Mouse (Mus musculus) stomach, embryonic 15.5 days (tissue): ENCODE data around the gene Rngtt. TPM values are rescaled to one million over a fixed set of nuclear protein-coding genes. Genes with fewer than 3 reads are reported as not detected.
"Not testable (repeated sequence)": the region's sequence is repeated elsewhere in the genome, so short reads cannot be mapped to it uniquely, and the experiment has no call there.

Experiments used
- ATAC-seq: fragments of 200-750 bp; cut with Nextera tagmentation; 2 replicates; pipeline ENCODE4 v1.8.0; 2017; ENCODE audit warnings: low read depth, moderate number of reproducible peaks, moderate TSS enrichment; ENCODE audit not compliant: insufficient read depth, low FRiP score
- H3K27ac ChIP-seq: fragments of 300-500 bp; sonication (generic); 2 replicates; pipeline ENCODE4 v1.5.1; 2015; ENCODE audit warnings: mild to moderate bottlenecking, inconsistent platforms
- H3K27me3 ChIP-seq: fragments of 300-500 bp; sonication (generic); replicated peaks from 2 replicates; pipeline ENCODE4 v1.6.1; 2015; ENCODE audit warnings: inconsistent platforms
- H3K36me3 ChIP-seq: fragments of 300-500 bp; sonication (generic); 2 replicates; pipeline ENCODE4 v1.6.1; 2015; ENCODE audit warnings: inconsistent platforms
- H3K4me1 ChIP-seq: fragments of 300-500 bp; sonication (generic); 2 replicates; pipeline ENCODE4 v1.6.1; 2015; ENCODE audit warnings: inconsistent platforms
- H3K4me2 ChIP-seq: fragments of 300-500 bp; sonication (generic); 2 replicates; pipeline ENCODE4 v1.6.1; 2015; ENCODE audit warnings: mild to moderate bottlenecking, inconsistent platforms
- H3K4me3 ChIP-seq: fragments of 300-500 bp; sonication (generic); replicated peaks from 2 replicates; pipeline ENCODE4 v1.5.1; 2015; ENCODE audit warnings: inconsistent platforms
- H3K9ac ChIP-seq: fragments of 300-500 bp; sonication (generic); 2 replicates; pipeline ENCODE4 v1.6.1; 2015; ENCODE audit warnings: inconsistent platforms
- H3K9me3 ChIP-seq: fragments of 300-500 bp; sonication (generic); 2 replicates; pipeline ENCODE4 v1.6.1; 2016; ENCODE audit warnings: inconsistent platforms
- WGBS: fragments of 180-500 bp; shearing (Covaris S2); methylation state at CpG from one replicate; pipeline ENCODE4 v1.1.7; 2015; 5-methylcytosine and 5-hydroxymethylcytosine counted together
- polyA plus RNA-seq: library from polyadenylated mRNA; unstranded; fragments of >200 nt; fragmentation: Nextera tagmentation; extraction: Ambion mirVana; gene quantifications from 2 replicates; pipeline ENCODE4 v1.2.1, GENCODE M21; 2015

The Rngtt gene
- polyA plus RNA-seq, 1 experiment from 2014 or later = 20.8 TPM

DNA sequence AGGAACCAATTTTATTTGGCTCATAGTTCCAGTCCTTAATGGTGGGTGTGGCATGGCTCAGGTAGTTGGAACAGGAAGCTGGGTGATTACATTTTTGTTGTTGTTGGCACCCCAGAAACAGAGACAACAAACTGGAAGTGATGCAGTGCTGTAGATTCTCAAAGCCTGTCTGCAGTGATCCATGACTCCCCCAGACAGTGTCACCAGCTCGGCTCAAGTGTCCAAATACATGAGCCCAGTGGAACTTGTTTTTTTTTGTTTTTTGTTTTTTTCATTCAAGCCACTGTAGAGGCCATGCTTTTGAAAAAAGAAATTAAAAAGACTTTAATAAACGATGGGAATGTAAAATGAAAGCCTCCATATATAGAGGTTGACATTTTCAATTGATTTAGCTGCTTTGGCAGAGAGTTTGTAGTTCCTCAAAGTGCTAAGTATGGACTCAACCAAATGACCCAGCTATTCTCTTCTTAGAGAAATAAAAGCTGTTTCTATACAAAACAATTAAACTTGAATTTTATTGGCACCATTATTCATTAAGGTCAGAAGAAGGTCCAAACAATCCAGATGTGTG is 95.7 kb downstream of the Rngtt start:
- WGBS = 70% methylated on average over 2 of the region's 2 CpGs
- H3K4me3 ChIP-seq = no peak overlapping the region
- H3K36me3 ChIP-seq = no peaks in the 10 kb centered on the region
- no peak for ATAC-seq
- H3K4me1 ChIP-seq = no peaks in the 10 kb centered on the region
- H3K27ac ChIP-seq = no peak overlapping the region
- no peak overlapping the region for H3K9ac ChIP-seq
- no peaks in the 10 kb centered on the region for H3K27me3 ChIP-seq
- no peak overlapping the region for H3K4me2 ChIP-seq
- no peaks in the 10 kb centered on the region for H3K9me3 ChIP-seq

DNA sequence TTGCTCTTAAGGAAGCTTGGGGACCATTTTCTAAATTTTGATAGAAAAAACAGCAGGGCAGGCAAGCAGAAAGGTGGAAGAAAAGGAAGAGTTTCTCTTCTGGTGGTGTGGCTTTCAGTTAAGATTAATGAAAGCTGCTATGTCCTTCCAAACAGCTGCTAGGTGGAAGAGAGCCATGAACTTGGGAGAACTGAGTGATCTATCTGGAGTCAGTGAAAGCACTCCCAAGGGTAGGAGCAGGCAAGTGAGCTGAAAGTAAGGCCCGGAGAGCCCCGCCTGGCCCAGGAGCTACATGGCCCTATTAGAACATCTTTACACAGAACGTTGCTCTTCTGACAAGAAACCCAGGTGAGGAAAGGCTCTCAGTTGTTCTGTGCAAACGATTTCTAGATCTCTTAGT is 103.7 kb downstream of the Rngtt start:
- WGBS = 58% methylated on average over 4 of the region's 4 CpGs
- H3K27ac ChIP-seq = no peak overlapping the region; the same call in 1 of the 2 replicates
- no peaks in the 10 kb centered on the region for H3K4me1 ChIP-seq
- H3K4me3 ChIP-seq = no peak overlapping the region
- H3K36me3 ChIP-seq = no peaks in the 10 kb centered on the region
- no peak overlapping the region for H3K9ac ChIP-seq
- no peak overlapping the region for H3K4me2 ChIP-seq
- ATAC-seq = no peak
- H3K9me3 ChIP-seq = no peaks in the 10 kb centered on the region
- no peaks in the 10 kb centered on the region for H3K27me3 ChIP-seq

DNA sequence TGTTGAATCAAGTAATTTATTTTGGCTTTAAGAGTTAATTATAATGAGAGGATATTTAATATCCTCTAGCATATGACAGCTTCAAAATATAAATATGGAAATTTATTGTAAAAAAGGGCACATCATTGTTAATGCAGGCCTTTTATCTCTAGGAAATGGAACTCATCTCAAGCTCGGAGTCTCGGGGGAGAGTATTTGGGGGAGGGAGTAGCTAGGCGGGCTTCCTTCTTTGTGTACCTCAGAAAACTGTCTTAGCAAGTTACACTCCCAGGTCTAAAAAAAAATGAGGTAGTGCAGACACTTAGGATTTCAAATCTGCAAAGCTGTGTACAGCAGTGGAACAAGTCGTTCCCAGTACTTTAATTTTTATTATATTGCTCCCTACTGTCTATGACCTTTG is 104.7 kb downstream of the Rngtt start:
- ATAC-seq = no peak
- Histone ChIP-seq H3K27ac (no peak overlapping the region), H3K9ac (no peak overlapping the region), H3K27me3 (no peaks in the 10 kb centered on the region), H3K9me3 (no peaks in the 10 kb centered on the region), H3K4me3 (no peak overlapping the region), H3K4me2 (no peak overlapping the region), H3K4me1 (no peaks in the 10 kb centered on the region), H3K36me3 (no peaks in the 10 kb centered on the region)
- 60% methylated on average over 4 of the region's 4 CpGs for WGBS

DNA sequence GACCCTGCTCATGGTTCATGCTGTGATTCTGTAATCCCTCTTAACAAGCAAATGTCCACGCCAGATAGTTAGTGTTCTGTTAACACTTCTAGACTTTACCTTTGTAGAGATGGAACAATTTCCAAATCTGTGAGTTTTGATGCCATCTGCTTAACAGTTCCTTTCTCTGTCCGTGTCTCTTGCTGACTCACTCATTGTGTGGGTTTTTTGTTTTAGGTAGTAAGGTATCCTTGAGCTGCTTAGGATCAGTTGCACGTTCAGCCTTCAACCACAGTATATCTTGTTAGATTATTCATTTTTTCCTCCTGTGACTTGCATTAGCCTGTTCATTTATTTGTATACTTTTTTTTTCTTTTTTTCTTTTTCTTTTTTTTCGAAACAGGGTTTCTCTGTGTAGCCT is 107.3 kb downstream of the Rngtt start:
- H3K36me3 ChIP-seq = no peaks in the 10 kb centered on the region
- no peak overlapping the region for H3K4me3 ChIP-seq
- H3K27ac ChIP-seq = no peak overlapping the region
- no peaks in the 10 kb centered on the region for H3K27me3 ChIP-seq
- no peaks in the 10 kb centered on the region for H3K4me1 ChIP-seq
- H3K9me3 ChIP-seq = no peaks in the 10 kb centered on the region
- WGBS = 87% methylated on average over 4 of the region's 4 CpGs
- ATAC-seq = no peak
- H3K9ac ChIP-seq = no peak overlapping the region
- no peak overlapping the region for H3K4me2 ChIP-seq

DNA sequence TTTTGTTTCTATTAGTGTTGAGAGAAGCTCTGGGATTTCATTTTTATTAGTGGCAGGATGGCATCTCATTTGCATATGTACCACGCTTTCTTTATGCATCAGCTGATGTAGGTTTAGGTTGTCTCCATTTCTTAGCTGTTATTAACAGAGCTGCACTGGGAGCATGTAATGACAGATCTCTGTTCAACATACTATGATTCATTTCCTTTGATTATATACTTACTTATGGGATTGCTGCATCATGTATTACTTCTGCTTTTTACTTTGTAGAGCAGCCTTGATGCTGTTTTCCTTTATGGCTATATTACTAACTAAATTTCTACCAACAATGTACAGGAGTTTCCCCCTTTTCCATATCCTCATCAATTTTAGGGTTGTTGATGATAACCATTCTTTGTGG is 109.5 kb downstream of the Rngtt start:
- no peaks in the 10 kb centered on the region for H3K4me1 ChIP-seq
- ATAC-seq = no peak
- no peaks in the 10 kb centered on the region for H3K9me3 ChIP-seq
- H3K4me3 ChIP-seq = no peak overlapping the region
- no peak overlapping the region for H3K9ac ChIP-seq
- H3K36me3 ChIP-seq = no peaks in the 10 kb centered on the region
- WGBS = 89% methylated on average over 1 of the region's 1 CpGs
- H3K27me3 ChIP-seq = no peaks in the 10 kb centered on the region
- no peak overlapping the region for H3K4me2 ChIP-seq
- H3K27ac ChIP-seq = no peak overlapping the region

DNA sequence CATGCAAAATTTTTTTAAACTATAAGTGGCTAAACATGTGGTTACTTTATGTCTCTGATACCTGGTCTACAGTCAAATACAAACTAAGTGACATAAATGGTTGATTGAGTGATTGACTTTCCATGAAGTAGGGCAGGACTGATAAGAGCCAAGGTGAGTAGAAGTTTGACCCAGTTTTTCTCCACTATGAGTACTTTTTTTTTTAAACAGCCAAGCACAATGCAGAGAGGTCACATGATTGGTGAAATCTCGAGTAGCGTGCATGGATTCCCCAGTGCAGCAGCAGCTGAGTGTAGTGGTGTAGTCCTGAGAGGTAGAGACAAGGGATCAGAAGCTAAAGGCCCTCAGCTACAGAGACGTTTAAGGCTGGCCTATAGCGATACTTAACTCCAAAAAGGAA is 118.7 kb downstream of the Rngtt start:
- no peaks in the 10 kb centered on the region for H3K27me3 ChIP-seq
- H3K4me3 ChIP-seq = no peak overlapping the region
- 61% methylated on average over 4 of the region's 4 CpGs for WGBS
- no peak overlapping the region for H3K9ac ChIP-seq
- no peaks in the 10 kb centered on the region for H3K4me1 ChIP-seq
- no peak overlapping the region for H3K27ac ChIP-seq
- no peaks in the 10 kb centered on the region for H3K9me3 ChIP-seq
- no peak overlapping the region for H3K4me2 ChIP-seq
- H3K36me3 ChIP-seq = no peaks in the 10 kb centered on the region
- ATAC-seq = no peak

DNA sequence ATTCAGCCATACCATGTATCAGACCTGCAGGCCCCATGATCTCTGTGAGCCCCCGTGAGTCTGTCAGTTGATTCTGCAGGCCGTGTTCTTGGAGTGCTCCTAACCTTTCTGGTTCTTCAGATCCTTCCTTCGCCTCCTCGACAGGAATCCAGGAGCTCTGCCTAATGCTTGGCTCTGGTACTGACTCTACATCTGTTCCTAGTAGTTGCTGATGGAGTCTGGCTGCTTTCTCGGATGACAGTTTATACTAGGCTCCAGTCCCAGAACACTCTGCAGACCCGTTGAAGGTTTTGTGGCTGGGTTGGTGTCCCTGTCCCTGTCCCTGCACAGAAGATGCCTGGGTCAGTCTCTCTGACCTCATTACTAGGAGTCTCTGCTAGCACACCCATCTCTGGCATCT is 131.8 kb downstream of the Rngtt start:
- 67% methylated on average over 6 of the region's 6 CpGs for WGBS
- ATAC-seq = no peak
- Histone ChIP-seq H3K27ac (no peak overlapping the region), H3K9me3 (no peaks in the 10 kb centered on the region), H3K36me3 (no peaks in the 10 kb centered on the region), H3K27me3 (no peaks in the 10 kb centered on the region), H3K9ac (no peak overlapping the region), H3K4me1 (no peaks in the 10 kb centered on the region), H3K4me3 (no peak overlapping the region), H3K4me2 (no peak overlapping the region)

DNA sequence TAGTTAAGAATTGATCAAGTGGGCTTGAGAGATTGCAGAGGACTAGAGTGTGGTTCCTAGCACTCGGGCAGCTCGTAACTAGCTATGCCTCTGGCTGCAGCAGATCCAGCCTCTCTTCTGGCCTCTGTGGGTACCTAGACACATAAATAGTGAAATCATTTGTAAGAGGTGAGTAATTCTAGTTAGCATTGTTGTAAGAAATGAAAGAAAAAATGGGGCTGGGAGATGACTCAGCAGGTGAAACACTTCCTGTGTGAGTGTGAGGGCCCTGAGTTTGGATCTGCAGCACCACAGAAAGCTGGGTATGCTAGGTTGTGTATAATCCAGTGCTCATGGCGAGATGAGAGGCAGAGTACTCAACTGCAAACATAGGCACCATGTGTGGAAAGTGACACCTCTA is 136.2 kb downstream of the Rngtt start:
- H3K9me3 ChIP-seq = no peaks in the 10 kb centered on the region
- no peaks in the 10 kb centered on the region for H3K27me3 ChIP-seq
- H3K27ac ChIP-seq = no peak overlapping the region
- no peak overlapping the region for H3K4me2 ChIP-seq
- no peak for ATAC-seq
- H3K4me1 ChIP-seq = no peaks in the 10 kb centered on the region
- WGBS = 91% methylated on average over 3 of the region's 3 CpGs
- H3K4me3 ChIP-seq = no peak overlapping the region
- no peaks in the 10 kb centered on the region for H3K36me3 ChIP-seq
- H3K9ac ChIP-seq = no peak overlapping the region

DNA sequence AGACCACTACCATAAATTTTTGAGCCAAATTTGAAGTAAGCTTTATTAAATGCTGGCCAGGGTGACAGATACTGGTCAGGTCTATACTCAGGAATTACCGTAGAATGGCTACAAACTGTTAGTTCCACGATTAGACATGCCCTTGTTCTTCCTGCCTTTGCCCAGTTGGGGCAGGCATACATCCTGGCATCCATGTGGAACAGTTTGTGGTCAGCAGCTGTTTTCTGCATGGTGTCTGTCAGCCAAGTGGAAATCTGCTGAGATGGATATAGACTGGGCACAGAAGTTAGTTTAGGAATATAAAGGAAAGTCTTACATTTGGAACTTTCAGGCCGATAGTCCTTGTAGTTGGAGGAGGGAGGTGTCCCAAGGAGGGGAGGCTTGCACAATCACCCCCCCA is 136.8 kb downstream of the Rngtt start:
- Histone ChIP-seq H3K36me3 (no peaks in the 10 kb centered on the region), H3K27me3 (no peaks in the 10 kb centered on the region), H3K9ac (no peak overlapping the region), H3K9me3 (no peaks in the 10 kb centered on the region), H3K27ac (no peak overlapping the region), H3K4me3 (no peak overlapping the region), H3K4me1 (no peaks in the 10 kb centered on the region), H3K4me2 (no peak overlapping the region)
- WGBS = 89% methylated on average over 3 of the region's 3 CpGs
- ATAC-seq = no peak

DNA sequence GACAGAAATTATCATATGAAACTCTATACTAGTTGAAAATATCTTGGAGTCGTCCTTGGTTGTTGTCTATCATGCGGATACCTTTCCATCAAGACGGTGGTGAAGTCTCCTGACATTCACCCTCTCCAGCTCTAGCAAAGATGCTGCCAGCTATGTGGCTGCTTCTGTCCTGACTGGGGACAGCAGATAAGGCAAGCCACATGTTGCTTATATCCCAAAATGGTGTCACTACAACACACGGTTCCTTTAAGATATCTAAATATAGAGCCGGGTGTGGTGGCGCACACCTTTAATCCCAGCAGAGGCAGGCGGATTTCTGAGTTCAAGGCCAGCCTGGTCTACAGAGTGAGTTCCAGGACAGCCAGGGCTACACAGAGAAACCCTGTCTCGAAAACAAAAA is 140.2 kb downstream of the Rngtt start:
- not testable (repeated sequence) for H3K9me3 ChIP-seq, H3K27ac ChIP-seq, H3K4me2 ChIP-seq, H3K4me1 ChIP-seq, H3K27me3 ChIP-seq, H3K9ac ChIP-seq, H3K36me3 ChIP-seq, H3K4me3 ChIP-seq
- ATAC-seq = peak; percentile 65; the same call in 1 of the 2 replicates
- 89% methylated on average over 8 of the region's 8 CpGs for WGBS

DNA sequence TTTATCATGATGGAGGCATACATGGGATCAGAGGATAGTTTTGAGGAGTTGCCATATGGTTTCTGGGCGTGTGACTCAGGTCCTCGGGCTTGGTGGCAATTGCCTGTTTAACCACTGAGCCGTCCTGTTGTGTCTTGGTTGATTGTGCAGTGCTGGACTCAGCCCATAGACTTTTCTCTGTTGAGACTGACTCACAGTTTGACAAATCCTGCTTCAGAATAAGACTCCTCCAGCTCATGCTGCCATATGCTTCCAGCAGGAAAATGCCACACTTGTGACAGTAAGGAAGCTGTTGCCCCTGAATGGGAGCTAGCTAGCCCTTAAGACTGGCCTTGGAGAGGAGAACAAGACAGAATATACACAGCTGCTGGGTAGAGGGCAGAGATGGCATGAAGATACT is 149.7 kb downstream of the Rngtt start:
- Histone ChIP-seq H3K27ac (no peak overlapping the region), H3K9ac (no peak overlapping the region), H3K4me1 (no peaks in the 10 kb centered on the region), H3K4me2 (no peak overlapping the region), H3K4me3 (no peak overlapping the region), H3K27me3 (no peaks in the 10 kb centered on the region), H3K36me3 (0 out of 2 replicates have a peak, but pooled peaks cover 3% of the 10 kb centered on the region), H3K9me3 (no peaks in the 10 kb centered on the region)
- WGBS = 93% methylated on average over 3 of the region's 3 CpGs
- ATAC-seq = no peak

DNA sequence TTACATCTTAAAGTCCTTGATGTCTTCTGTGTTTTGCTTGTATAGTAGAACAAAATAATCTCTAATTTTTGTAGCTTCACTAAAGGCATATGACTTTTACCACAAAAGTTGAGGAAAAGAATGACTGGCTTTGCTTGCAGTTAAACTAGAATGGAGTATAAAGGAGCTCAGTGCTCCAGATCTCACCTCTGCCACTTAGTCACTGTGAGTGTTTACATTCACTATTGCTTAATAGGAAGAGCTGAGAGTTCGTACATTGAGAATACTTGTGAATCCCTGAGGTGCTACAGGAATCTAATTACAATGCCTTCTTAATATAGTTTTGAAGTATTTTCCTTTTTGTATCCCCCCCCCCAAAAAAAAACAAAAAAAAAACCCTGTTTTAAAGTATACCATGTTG is 154.3 kb downstream of the Rngtt start:
- H3K36me3 ChIP-seq = 0 out of 2 replicates have a peak, but pooled peaks cover 3% of the 10 kb centered on the region
- ATAC-seq = no peak

DNA sequence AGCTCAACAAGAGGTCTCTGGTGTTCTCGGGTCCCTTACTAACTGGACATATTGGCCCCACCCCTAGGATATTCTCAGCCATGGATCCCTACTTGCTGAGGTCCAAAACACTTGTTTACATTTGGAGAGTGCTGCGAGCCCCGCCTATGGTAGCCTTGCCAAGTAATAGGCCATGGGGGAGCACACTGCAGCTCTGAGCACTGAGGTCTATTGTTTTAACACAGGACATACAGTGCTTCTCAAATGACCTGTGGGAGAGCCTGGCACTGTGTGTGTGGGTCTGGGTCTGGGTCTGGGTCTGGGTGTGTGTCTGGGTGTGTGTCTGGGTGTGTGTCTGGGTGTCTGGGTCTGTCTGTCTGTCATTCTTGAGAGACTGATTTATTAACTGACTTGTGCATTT is 155.8 kb downstream of the Rngtt start:
- Histone ChIP-seq H3K4me3 (no peak overlapping the region), H3K27ac (no peak overlapping the region), H3K4me2 (no peak overlapping the region), H3K9ac (no peak overlapping the region), H3K36me3 (0 out of 2 replicates have a peak, but pooled peaks cover 3% of the 10 kb centered on the region), H3K27me3 (no peaks in the 10 kb centered on the region), H3K4me1 (no peaks in the 10 kb centered on the region), H3K9me3 (no peaks in the 10 kb centered on the region)
- peak; percentile 29; the same call in 1 of the 2 replicates for ATAC-seq
- WGBS = 74% methylated on average over 3 of the region's 3 CpGs

More for the DNA sequence above, 154.3 kb downstream of the Rngtt start:
- Histone ChIP-seq H3K27me3 (no peaks in the 10 kb centered on the region), H3K4me3 (no peak overlapping the region), H3K9me3 (no peaks in the 10 kb centered on the region), H3K9ac (no peak overlapping the region), H3K27ac (no peak overlapping the region), H3K4me2 (no peak overlapping the region), H3K4me1 (no peaks in the 10 kb centered on the region)
- WGBS = 44% methylated on average over 1 of the region's 1 CpGs
